Mouse (Mus musculus) kidney, embryonic 16.5 days (tissue): Measurements from ENCODE around the gene Igfbp2. TPM values are rescaled to one million over a fixed set of nuclear protein-coding genes. Genes with fewer than 3 reads are reported as not detected.
A peak's percentile ranks its signal among the peaks of the same experiment; 100 is the strongest.

ENCODE experiments used
- ATAC-seq: fragments of 200-750 bp; cut with Nextera tagmentation; 2 replicates; pipeline ENCODE4 v1.8.0; 2017; ENCODE audit warnings: moderate TSS enrichment; ENCODE audit not compliant: low FRiP score, low TSS enrichment
- H3K27ac ChIP-seq: fragments of 300-500 bp; sonication (generic); 2 replicates; pipeline ENCODE4 v1.5.1; 2014; ENCODE audit warnings: low read length
- H3K27me3 ChIP-seq: fragments of 300-500 bp; sonication (generic); 2 replicates; pipeline ENCODE4 v1.6.1; 2014; ENCODE audit warnings: low read length, control low read depth, mixed read lengths; ENCODE audit not compliant: insufficient read depth
- H3K36me3 ChIP-seq: fragments of 300-500 bp; sonication (generic); 2 replicates; pipeline ENCODE4 v1.6.1; 2014; ENCODE audit warnings: low read length, control low read depth, mixed read lengths; ENCODE audit not compliant: insufficient read depth
- H3K4me1 ChIP-seq: fragments of 300-500 bp; sonication (generic); 2 replicates; pipeline ENCODE4 v1.6.1; 2014; ENCODE audit warnings: low read length, control low read depth, mixed read lengths; ENCODE audit not compliant: insufficient read depth
- H3K4me2 ChIP-seq: fragments of 300-500 bp; sonication (generic); replicated peaks from 2 replicates; pipeline ENCODE4 v1.6.1; 2014; ENCODE audit warnings: low read depth, low read length
- H3K4me3 ChIP-seq: fragments of 300-500 bp; sonication (generic); 2 replicates; pipeline ENCODE4 v1.5.1; 2014; ENCODE audit warnings: mild to moderate bottlenecking, low read length
- H3K9ac ChIP-seq: fragments of 300-500 bp; sonication (generic); replicated peaks from 2 replicates; pipeline ENCODE4 v1.6.1; 2014; ENCODE audit warnings: low read length
- H3K9me3 ChIP-seq: fragments of 300-500 bp; sonication (generic); 2 replicates; pipeline ENCODE4 v1.6.1; 2016; ENCODE audit warnings: low read length, control low read depth
- WGBS: fragments of 180-500 bp; shearing (Covaris S2); extraction: QIAGEN DNeasy Blood & Tissue Kit; methylation state at CpG from one replicate; pipeline ENCODE4 v1.1.7; 2014; 5-methylcytosine and 5-hydroxymethylcytosine counted together
- polyA plus RNA-seq: library from polyadenylated mRNA; unstranded; fragments of >200 nt; fragmentation: Nextera tagmentation; extraction: Ambion mirVana; gene quantifications from 2 replicates; pipeline ENCODE4 v1.2.1, GENCODE M21; 2015

Gene Igfbp2
- 144 and 152 TPM in 2 replicates for polyA plus RNA-seq

DNA sequence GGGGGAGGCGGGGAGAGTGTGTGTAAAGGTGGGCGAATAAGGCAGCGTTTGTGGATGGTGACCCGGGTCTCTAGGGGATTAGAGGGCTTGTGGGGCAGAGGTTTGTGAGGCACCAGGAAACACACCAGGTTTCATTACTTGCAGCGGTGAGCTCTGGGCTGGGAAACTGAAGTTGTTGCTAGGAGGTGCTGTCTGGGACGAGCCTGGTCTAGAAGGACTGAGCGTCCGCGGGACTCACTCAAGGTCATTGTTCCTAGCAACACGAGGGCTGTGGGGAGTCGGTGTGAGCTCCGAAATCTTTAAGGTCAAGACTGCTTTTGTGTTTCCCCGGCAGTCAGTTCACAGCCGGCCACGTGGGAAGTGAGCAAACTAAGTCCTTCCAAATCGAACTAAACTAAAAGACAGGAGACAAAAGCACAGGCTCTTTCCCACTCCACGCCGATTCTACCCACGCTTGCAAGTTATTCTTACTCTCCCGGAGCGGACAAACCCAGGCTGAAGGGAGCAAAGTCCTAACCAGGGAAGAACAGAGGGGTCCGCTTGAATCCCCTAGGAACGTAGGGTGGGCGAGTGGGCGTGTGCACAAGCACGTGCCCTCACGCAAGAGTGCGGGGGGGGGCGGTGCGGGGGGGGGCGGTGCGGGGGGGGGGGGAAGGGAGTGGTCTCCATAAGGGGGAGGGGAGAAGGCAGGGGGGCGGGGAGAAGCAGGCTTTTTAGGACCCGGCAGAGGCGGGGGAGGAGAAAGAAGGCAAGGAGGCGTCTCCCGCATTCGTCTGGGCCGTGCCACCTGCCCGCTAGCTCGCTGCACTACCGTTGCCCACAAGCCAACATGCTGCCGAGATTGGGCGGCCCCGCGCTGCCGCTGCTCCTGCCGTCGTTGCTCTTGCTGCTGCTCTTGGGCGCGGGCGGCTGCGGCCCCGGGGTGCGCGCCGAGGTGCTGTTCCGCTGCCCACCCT, at the start of gene Igfbp2:
Gene Igfbp2 (plus strand): TSS at position 753 of the 956 bp plus-strand sequence.
- ATAC-seq: peak; percentile 64
- H3K27ac ChIP-seq: no peak within 1 kb of the TSS
- H3K4me1 ChIP-seq: peaks cover 39% of the 10 kb centered on the region
- no peaks in the 10 kb centered on the region for H3K9me3 ChIP-seq
- WGBS: 2% methylated on average over 39 of the region's 58 CpGs
- peak within 1 kb of the TSS; percentile 68 for H3K4me3 ChIP-seq
- no peaks in the 10 kb centered on the region for H3K27me3 ChIP-seq
- H3K4me2 ChIP-seq: peak within 1 kb of the TSS; percentile 100
- H3K9ac ChIP-seq: peak within 1 kb of the TSS; percentile 75
- no peaks in the 10 kb centered on the region for H3K36me3 ChIP-seq

DNA sequence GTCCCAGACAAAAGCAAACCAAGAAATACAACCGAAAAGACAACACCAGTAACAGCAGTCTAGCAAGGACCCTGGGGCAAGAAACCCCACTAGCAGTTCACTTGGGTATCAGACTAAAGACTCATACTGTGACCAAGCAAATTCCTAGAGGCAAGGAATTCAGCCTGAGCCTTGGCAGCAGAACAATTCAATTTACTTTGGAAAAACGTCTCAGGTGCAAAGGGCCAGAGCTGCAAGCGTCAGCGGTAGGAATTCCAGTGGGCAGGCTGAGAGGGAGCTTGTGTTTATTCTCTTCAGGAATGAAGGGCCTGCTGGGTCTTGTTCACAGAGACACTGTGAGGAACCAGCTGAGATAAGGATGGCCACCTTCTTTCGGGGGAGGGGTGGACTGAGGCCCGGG, 45.5 kb upstream of the Igfbp2 start:
- Histone ChIP-seq H3K4me1 (peaks cover 10% of the 10 kb centered on the region; the same call in 1 of the 2 replicates), H3K36me3 (no peaks in the 10 kb centered on the region), H3K27me3 (no peaks in the 10 kb centered on the region), H3K4me3 (no peak overlapping the region), H3K27ac (no peak overlapping the region), H3K9me3 (no peaks in the 10 kb centered on the region), H3K9ac (no peak overlapping the region), H3K4me2 (no peak overlapping the region)
- no peak for ATAC-seq
- WGBS: 34% methylated on average over 6 of the region's 6 CpGs

DNA sequence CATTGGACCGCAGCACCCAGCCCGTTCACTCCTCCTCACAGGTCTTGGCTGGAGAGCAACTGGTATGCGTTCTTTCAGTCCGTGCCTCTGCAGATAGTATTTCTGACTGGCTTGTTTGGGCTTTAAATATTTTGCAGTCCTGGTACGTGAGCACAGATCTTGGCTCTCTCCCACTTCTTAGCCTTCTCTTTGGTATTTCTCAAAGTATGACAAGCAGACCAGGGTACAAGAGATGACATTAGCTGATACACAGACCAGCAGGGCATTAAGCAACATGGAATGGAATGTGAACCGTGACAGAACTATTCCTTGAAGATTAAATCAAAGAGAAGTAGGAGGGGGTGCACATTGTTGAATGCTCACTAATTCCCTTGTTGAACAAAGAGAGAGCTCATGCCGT, 43.6 kb upstream of the Igfbp2 start:
- H3K9ac ChIP-seq: no peak overlapping the region
- H3K4me3 ChIP-seq: no peak overlapping the region
- peaks cover 10% of the 10 kb centered on the region; the same call in 1 of the 2 replicates for H3K4me1 ChIP-seq
- H3K27me3 ChIP-seq: no peaks in the 10 kb centered on the region
- H3K36me3 ChIP-seq: no peaks in the 10 kb centered on the region
- H3K4me2 ChIP-seq: no peak overlapping the region
- ATAC-seq: peak; percentile 78
- H3K27ac ChIP-seq: no peak overlapping the region; the same call in 1 of the 2 replicates
- 25% methylated on average over 7 of the region's 7 CpGs for WGBS
- H3K9me3 ChIP-seq: no peaks in the 10 kb centered on the region

DNA sequence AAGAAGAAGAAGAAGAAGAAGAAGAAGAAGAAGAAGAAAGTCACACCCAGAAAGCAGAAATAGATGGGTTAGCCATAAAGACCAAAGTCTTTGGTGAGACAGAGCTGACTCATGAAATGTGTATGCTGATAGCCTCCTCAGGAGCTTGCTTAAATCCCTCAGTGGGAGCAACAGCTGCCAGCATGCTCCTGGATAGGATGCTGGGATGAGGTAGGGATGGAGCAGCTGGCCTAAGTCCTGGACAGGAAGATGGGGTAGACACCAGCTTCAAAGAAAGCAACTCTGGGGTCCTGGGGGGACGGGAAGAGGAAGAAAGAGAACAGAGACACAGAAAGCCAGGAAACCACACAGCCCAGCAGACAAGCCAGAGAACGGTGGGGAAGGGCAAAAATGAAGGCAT, 41.0 kb upstream of the Igfbp2 start:
- Histone ChIP-seq H3K27ac (no peak overlapping the region), H3K4me2 (no peak overlapping the region), H3K4me3 (no peak overlapping the region), H3K36me3 (no peaks in the 10 kb centered on the region), H3K9me3 (no peaks in the 10 kb centered on the region), H3K27me3 (no peaks in the 10 kb centered on the region), H3K4me1 (peaks cover 10% of the 10 kb centered on the region; the same call in 1 of the 2 replicates), H3K9ac (no peak overlapping the region)
- WGBS: 70% methylated on average over 2 of the region's 2 CpGs
- no peak for ATAC-seq

DNA sequence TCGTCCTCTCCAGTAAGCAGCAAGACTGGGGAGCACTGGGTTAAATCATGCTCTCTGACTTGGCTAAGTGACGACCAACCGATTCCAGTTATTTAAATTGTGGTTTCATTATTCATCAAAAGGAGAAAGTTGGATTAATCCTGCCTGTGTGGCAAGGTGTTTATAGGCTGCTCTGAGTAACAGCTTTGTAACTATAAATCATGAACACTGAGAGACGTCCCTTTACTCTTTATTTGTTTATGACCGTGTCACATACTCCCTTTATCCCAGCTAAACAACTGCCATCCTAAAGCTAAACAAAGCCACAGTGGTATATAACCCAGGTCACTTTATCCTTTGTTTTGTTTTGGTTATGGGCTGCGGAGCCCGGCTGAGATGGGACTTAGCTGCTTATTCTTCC, 40.3 kb upstream of the Igfbp2 start:
- Histone ChIP-seq H3K4me2 (no peak overlapping the region), H3K27me3 (no peaks in the 10 kb centered on the region), H3K4me3 (no peak overlapping the region), H3K4me1 (peaks cover 10% of the 10 kb centered on the region; the same call in 1 of the 2 replicates), H3K36me3 (no peaks in the 10 kb centered on the region), H3K9ac (no peak overlapping the region), H3K9me3 (no peaks in the 10 kb centered on the region), H3K27ac (no peak overlapping the region)
- 14% methylated on average over 7 of the region's 7 CpGs for WGBS
- no peak for ATAC-seq

DNA sequence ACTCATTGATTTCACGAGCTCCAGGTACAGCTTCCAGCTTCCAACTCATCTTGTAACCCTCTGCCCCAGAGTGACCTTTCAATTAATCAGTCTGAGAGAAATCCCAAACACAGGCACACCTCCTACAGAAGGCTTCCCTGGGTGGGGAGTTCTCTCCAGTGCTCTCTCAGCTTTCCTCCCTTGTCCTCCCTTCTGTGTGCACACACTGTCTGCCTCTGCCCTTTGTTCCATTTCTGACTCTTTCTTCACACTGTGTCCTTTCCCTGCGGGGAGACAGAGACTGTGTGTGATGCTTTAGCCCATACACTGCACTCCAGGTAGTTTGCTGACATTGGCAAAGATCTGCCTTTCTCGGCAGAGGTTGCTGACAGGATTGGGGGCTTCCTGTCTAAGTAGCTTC, 33.6 kb upstream of the Igfbp2 start:
- no peak overlapping the region for H3K27ac ChIP-seq
- ATAC-seq: no peak
- no peak overlapping the region for H3K4me3 ChIP-seq
- WGBS: 26% methylated on average over 3 of the region's 3 CpGs
- H3K9me3 ChIP-seq: peaks cover 4% of the 10 kb centered on the region; the same call in 1 of the 2 replicates
- H3K4me1 ChIP-seq: no peaks in the 10 kb centered on the region
- H3K9ac ChIP-seq: no peak overlapping the region
- H3K27me3 ChIP-seq: no peaks in the 10 kb centered on the region
- no peaks in the 10 kb centered on the region for H3K36me3 ChIP-seq
- no peak overlapping the region for H3K4me2 ChIP-seq

DNA sequence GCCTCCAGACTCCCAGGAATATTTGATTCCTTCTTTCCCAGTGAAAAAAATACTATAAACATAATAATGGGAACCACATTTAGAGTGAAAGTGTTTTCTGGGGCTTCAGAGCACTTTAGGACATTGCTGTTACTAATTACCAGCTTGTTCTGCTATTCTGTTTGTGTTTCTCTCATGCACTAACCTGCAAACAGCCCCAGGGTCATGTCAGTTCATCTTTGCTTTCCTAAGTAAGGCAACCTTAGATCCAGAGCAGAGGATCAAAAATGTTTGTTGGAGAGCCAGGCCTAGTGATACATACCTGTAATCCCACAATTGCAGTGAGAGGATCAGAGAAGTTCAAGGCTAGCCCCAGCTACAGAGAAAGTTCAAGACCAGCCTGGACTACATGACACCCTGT, 32.6 kb upstream of the Igfbp2 start:
- no peak overlapping the region for H3K4me3 ChIP-seq
- no peak overlapping the region for H3K4me2 ChIP-seq
- H3K9me3 ChIP-seq: peaks cover 4% of the 10 kb centered on the region; the same call in 1 of the 2 replicates
- no peak for ATAC-seq
- no peaks in the 10 kb centered on the region for H3K4me1 ChIP-seq
- H3K36me3 ChIP-seq: no peaks in the 10 kb centered on the region
- H3K27me3 ChIP-seq: no peaks in the 10 kb centered on the region
- H3K27ac ChIP-seq: no peak overlapping the region
- no peak overlapping the region for H3K9ac ChIP-seq

DNA sequence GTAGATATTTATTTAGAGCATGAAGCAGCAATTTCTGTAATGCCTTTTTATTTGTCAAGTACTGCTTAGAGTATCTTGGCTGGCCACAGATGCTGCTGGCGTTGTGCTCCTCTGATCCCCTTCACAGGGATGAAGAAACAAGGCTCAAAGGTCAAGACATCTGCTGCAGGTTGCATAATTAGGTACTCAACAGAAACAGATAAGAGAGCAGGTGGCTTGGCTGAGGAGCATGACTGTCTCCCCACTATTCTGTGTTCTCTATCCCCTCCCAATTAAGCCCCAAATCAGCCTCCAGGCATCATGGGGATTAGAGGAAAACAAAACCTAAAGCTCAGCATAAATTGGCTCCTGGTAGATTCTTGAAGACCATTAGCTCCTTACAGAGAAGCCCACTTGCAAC, 32.0 kb upstream of the Igfbp2 start:
- no peak for ATAC-seq
- H3K9me3 ChIP-seq: peaks cover 4% of the 10 kb centered on the region; the same call in 1 of the 2 replicates
- H3K9ac ChIP-seq: no peak overlapping the region
- no peak overlapping the region for H3K4me3 ChIP-seq
- no peaks in the 10 kb centered on the region for H3K27me3 ChIP-seq
- no peaks in the 10 kb centered on the region for H3K36me3 ChIP-seq
- H3K27ac ChIP-seq: no peak overlapping the region
- H3K4me1 ChIP-seq: no peaks in the 10 kb centered on the region
- H3K4me2 ChIP-seq: no peak overlapping the region
- WGBS: 48% methylated on average over 1 of the region's 1 CpGs

DNA sequence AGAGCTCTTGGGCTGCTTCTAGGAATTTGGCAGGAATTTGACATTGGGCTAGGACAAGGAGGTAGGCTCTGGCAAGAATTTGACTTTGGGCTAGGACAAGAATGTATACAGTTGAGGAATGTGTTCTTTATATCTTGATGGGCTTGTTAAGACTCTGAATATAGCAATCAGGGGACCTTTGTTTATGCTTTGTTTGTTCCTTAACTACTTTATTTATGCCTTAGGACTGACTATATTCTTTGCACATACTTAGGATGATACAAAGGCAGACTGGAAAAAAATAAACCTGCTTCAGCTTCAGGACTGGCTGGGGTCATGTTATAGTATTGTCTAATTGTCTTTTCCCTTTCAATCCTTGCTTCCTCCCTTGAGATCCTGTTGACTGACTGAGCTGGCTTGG, 31.1 kb upstream of the Igfbp2 start:
- Histone ChIP-seq H3K4me1 (no peaks in the 10 kb centered on the region), H3K9me3 (peaks cover 4% of the 10 kb centered on the region; the same call in 1 of the 2 replicates), H3K27ac (no peak overlapping the region), H3K9ac (no peak overlapping the region), H3K4me2 (no peak overlapping the region), H3K36me3 (no peaks in the 10 kb centered on the region), H3K27me3 (no peaks in the 10 kb centered on the region), H3K4me3 (no peak overlapping the region)
- no peak for ATAC-seq

DNA sequence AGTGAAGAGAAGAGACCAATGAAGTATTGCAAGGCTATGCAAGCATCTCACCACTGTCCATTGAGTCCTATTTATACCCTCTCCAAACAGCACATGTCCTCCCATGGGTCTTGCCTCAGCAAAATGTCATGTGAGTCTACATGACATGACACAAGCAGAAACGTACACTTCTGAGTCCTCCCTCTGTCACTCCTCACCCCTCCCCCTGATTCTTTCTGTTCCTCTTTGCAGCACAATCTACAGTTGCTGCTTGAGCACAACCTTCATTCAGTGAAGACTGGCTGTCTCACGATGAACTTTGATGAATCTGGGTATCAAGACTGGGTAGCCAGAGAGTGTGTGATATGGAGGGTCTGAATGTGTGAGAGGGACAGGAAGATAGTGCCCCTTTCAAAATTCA, 28.2 kb upstream of the Igfbp2 start:
- Histone ChIP-seq H3K4me2 (no peak overlapping the region), H3K4me3 (no peak overlapping the region), H3K9me3 (peaks cover 4% of the 10 kb centered on the region; the same call in 1 of the 2 replicates), H3K27ac (no peak overlapping the region), H3K36me3 (no peaks in the 10 kb centered on the region), H3K4me1 (no peaks in the 10 kb centered on the region), H3K9ac (no peak overlapping the region), H3K27me3 (no peaks in the 10 kb centered on the region)
- no peak for ATAC-seq
- 73% methylated on average over 2 of the region's 2 CpGs for WGBS
